Mouse (Mus musculus): ENCODE data around the gene Rab5if. TPM values are rescaled to one million over a fixed set of nuclear protein-coding genes. Genes with fewer than 3 reads are reported as not detected.

Gene Rab5if
- polyA plus RNA-seq, 1 experiment from 2014 or later, result 194 TPM

GRCm38 (mm10) chr2:156892240-156892639 lies 29.3 kb downstream of the Rab5if start:
- ATAC-seq (ENCODE audit: insufficient number of reproducible peaks, insufficient read depth, low FRiP score, low read depth), result no peak
- Histone ChIP-seq H3K9me3 (ENCODE audit: control insufficient read depth, low read length) (no peaks in the 10 kb centered on the region), H3K4me1 (ENCODE audit: control insufficient read depth in 2 of 2, insufficient read depth in 2 of 2, low read length in 2 of 2) (no peaks in the 10 kb centered on the region), H3K4me2 (ENCODE audit: low read length) (no peak overlapping the region), H3K4me3 (ENCODE audit: control insufficient read depth in 1 of 2, insufficient read depth in 1 of 2, low read depth in 1 of 2, low read length in 2 of 2) (no peak overlapping the region), H3K9ac (ENCODE audit: low read length) (no peak overlapping the region), H3K27me3 (ENCODE audit: control insufficient read depth, insufficient read depth, low read length) (no peaks in the 10 kb centered on the region), H3K27ac (replicated peaks in 1 of 2; ENCODE audit: control insufficient read depth in 1 of 2, insufficient read depth in 1 of 2, low read depth in 2 of 2, low read length in 2 of 2) (no peak overlapping the region), H3K36me3 (ENCODE audit: control insufficient read depth, insufficient read depth, low read length) (no peaks in the 10 kb centered on the region)
- WGBS, result 68% methylated on average over 3 of the region's 3 CpGs

GRCm38 (mm10) chr2:156892821-156893220 lies 29.9 kb downstream of the Rab5if start:
- no peaks in the 10 kb centered on the region for H3K27me3 ChIP-seq (ENCODE audit: control insufficient read depth, insufficient read depth, low read length)
- no peaks in the 10 kb centered on the region for H3K4me1 ChIP-seq (ENCODE audit: control insufficient read depth in 2 of 2, insufficient read depth in 2 of 2, low read length in 2 of 2)
- H3K9ac ChIP-seq (ENCODE audit: low read length), result no peak overlapping the region
- no peaks in the 10 kb centered on the region for H3K9me3 ChIP-seq (ENCODE audit: control insufficient read depth, low read length)
- H3K4me2 ChIP-seq (ENCODE audit: low read length), result no peak overlapping the region
- WGBS, result 62% methylated on average over 6 of the region's 6 CpGs
- H3K27ac ChIP-seq (replicated peaks in 1 of 2; ENCODE audit: control insufficient read depth in 1 of 2, insufficient read depth in 1 of 2, low read depth in 2 of 2, low read length in 2 of 2), result no peak overlapping the region
- no peak overlapping the region for H3K4me3 ChIP-seq (ENCODE audit: control insufficient read depth in 1 of 2, insufficient read depth in 1 of 2, low read depth in 1 of 2, low read length in 2 of 2)
- ATAC-seq (ENCODE audit: insufficient number of reproducible peaks, insufficient read depth, low FRiP score, low read depth), result no peak
- no peaks in the 10 kb centered on the region for H3K36me3 ChIP-seq (ENCODE audit: control insufficient read depth, insufficient read depth, low read length)

- H3K9me3 ChIP-seq (ENCODE audit: control insufficient read depth, low read length), result no peaks in the 10 kb centered on the region
- H3K36me3 ChIP-seq (ENCODE audit: control insufficient read depth, insufficient read depth, low read length), result no peaks in the 10 kb centered on the region
- WGBS, result 71% methylated on average over 15 of the region's 15 CpGs
- no peak overlapping the region for H3K9ac ChIP-seq (ENCODE audit: low read length)
- no peak overlapping the region for H3K4me2 ChIP-seq (ENCODE audit: low read length)
- ATAC-seq (ENCODE audit: insufficient number of reproducible peaks, insufficient read depth, low FRiP score, low read depth), result no peak
- peaks cover 5 to 6% of the 10 kb centered on the region in 2 experiments; a peak in 1 of 4 replicates for H3K4me1 ChIP-seq (ENCODE audit: control insufficient read depth in 2 of 2, insufficient read depth in 2 of 2, low read length in 2 of 2)
- no peak overlapping the region for H3K27ac ChIP-seq (replicated peaks in 1 of 2; ENCODE audit: control insufficient read depth in 1 of 2, insufficient read depth in 1 of 2, low read depth in 2 of 2, low read length in 2 of 2)
- H3K27me3 ChIP-seq (ENCODE audit: control insufficient read depth, insufficient read depth, low read length), result no peaks in the 10 kb centered on the region
- H3K4me3 ChIP-seq (ENCODE audit: control insufficient read depth in 1 of 2, insufficient read depth in 1 of 2, low read depth in 1 of 2, low read length in 2 of 2), result no peak overlapping the region
These were observed 31.8 kb downstream of the Rab5if start for GRCm38 (mm10) chr2:156894496-156895265.

GRCm38 (mm10) chr2:156896384-156896914 lies 33.5 kb downstream of the Rab5if start:
- ATAC-seq (ENCODE audit: insufficient number of reproducible peaks, insufficient read depth, low FRiP score, low read depth), result no peak
- no peaks in the 10 kb centered on the region for H3K27me3 ChIP-seq (ENCODE audit: control insufficient read depth, insufficient read depth, low read length)
- H3K9me3 ChIP-seq (ENCODE audit: control insufficient read depth, low read length), result no peaks in the 10 kb centered on the region
- no peak overlapping the region for H3K4me3 ChIP-seq (ENCODE audit: control insufficient read depth in 1 of 2, insufficient read depth in 1 of 2, low read depth in 1 of 2, low read length in 2 of 2)
- H3K4me1 ChIP-seq (ENCODE audit: control insufficient read depth in 2 of 2, insufficient read depth in 2 of 2, low read length in 2 of 2), result peaks cover 5 to 6% of the 10 kb centered on the region in 2 experiments; a peak in 1 of 4 replicates
- no peaks in the 10 kb centered on the region for H3K36me3 ChIP-seq (ENCODE audit: control insufficient read depth, insufficient read depth, low read length)
- no peak overlapping the region for H3K27ac ChIP-seq (replicated peaks in 1 of 2; ENCODE audit: control insufficient read depth in 1 of 2, insufficient read depth in 1 of 2, low read depth in 2 of 2, low read length in 2 of 2)
- no peak overlapping the region for H3K9ac ChIP-seq (ENCODE audit: low read length)
- 59% methylated on average over 9 of the region's 9 CpGs for WGBS
- H3K4me2 ChIP-seq (ENCODE audit: low read length), result no peak overlapping the region

- Histone ChIP-seq H3K4me3 (ENCODE audit: control insufficient read depth in 1 of 2, insufficient read depth in 1 of 2, low read depth in 1 of 2, low read length in 2 of 2) (no peak overlapping the region), H3K9me3 (ENCODE audit: control insufficient read depth, low read length) (no peaks in the 10 kb centered on the region), H3K27ac (replicated peaks in 1 of 2; ENCODE audit: control insufficient read depth in 1 of 2, insufficient read depth in 1 of 2, low read depth in 2 of 2, low read length in 2 of 2) (no peak overlapping the region), H3K4me2 (ENCODE audit: low read length) (no peak overlapping the region), H3K4me1 (ENCODE audit: control insufficient read depth in 2 of 2, insufficient read depth in 2 of 2, low read length in 2 of 2) (peaks cover 5 to 6% of the 10 kb centered on the region in 2 experiments; a peak in 1 of 4 replicates), H3K9ac (ENCODE audit: low read length) (no peak overlapping the region), H3K27me3 (ENCODE audit: control insufficient read depth, insufficient read depth, low read length) (no peaks in the 10 kb centered on the region), H3K36me3 (ENCODE audit: control insufficient read depth, insufficient read depth, low read length) (no peaks in the 10 kb centered on the region)
- no peak for ATAC-seq (ENCODE audit: insufficient number of reproducible peaks, insufficient read depth, low FRiP score, low read depth)
- WGBS, result 81% methylated on average over 9 of the region's 9 CpGs
These were observed 34.1 kb downstream of the Rab5if start for GRCm38 (mm10) chr2:156897034-156897433.

GRCm38 (mm10) chr2:156898374-156898773 lies 35.4 kb downstream of the Rab5if start:
- no peak for ATAC-seq (ENCODE audit: insufficient number of reproducible peaks, insufficient read depth, low FRiP score, low read depth)
- H3K4me1 ChIP-seq (ENCODE audit: control insufficient read depth in 2 of 2, insufficient read depth in 2 of 2, low read length in 2 of 2), result peaks cover 5 to 6% of the 10 kb centered on the region in 2 experiments; a peak in 1 of 4 replicates
- H3K27me3 ChIP-seq (ENCODE audit: control insufficient read depth, insufficient read depth, low read length), result no peaks in the 10 kb centered on the region
- H3K4me3 ChIP-seq (ENCODE audit: control insufficient read depth in 1 of 2, insufficient read depth in 1 of 2, low read depth in 1 of 2, low read length in 2 of 2), result no peak overlapping the region
- WGBS, result 40% methylated on average over 4 of the region's 4 CpGs
- H3K4me2 ChIP-seq (ENCODE audit: low read length), result no peak overlapping the region
- no peak overlapping the region for H3K27ac ChIP-seq (replicated peaks in 1 of 2; ENCODE audit: control insufficient read depth in 1 of 2, insufficient read depth in 1 of 2, low read depth in 2 of 2, low read length in 2 of 2)
- H3K36me3 ChIP-seq (ENCODE audit: control insufficient read depth, insufficient read depth, low read length), result no peaks in the 10 kb centered on the region
- no peak overlapping the region for H3K9ac ChIP-seq (ENCODE audit: low read length)
- no peaks in the 10 kb centered on the region for H3K9me3 ChIP-seq (ENCODE audit: control insufficient read depth, low read length)

GRCm38 (mm10) chr2:156899184-156899583 lies 36.3 kb downstream of the Rab5if start:
- Histone ChIP-seq H3K36me3 (ENCODE audit: control insufficient read depth, insufficient read depth, low read length) (no peaks in the 10 kb centered on the region), H3K9me3 (ENCODE audit: control insufficient read depth, low read length) (no peaks in the 10 kb centered on the region), H3K27me3 (ENCODE audit: control insufficient read depth, insufficient read depth, low read length) (no peaks in the 10 kb centered on the region), H3K9ac (ENCODE audit: low read length) (no peak overlapping the region), H3K4me1 (ENCODE audit: control insufficient read depth in 2 of 2, insufficient read depth in 2 of 2, low read length in 2 of 2) (peaks cover 5 to 6% of the 10 kb centered on the region in 2 experiments; a peak in 1 of 4 replicates), H3K4me2 (ENCODE audit: low read length) (no peak overlapping the region), H3K4me3 (ENCODE audit: control insufficient read depth in 1 of 2, insufficient read depth in 1 of 2, low read depth in 1 of 2, low read length in 2 of 2) (no peak overlapping the region), H3K27ac (replicated peaks in 1 of 2; ENCODE audit: control insufficient read depth in 1 of 2, insufficient read depth in 1 of 2, low read depth in 2 of 2, low read length in 2 of 2) (no peak overlapping the region)
- 38% methylated on average over 4 of the region's 4 CpGs for WGBS
- ATAC-seq (ENCODE audit: insufficient number of reproducible peaks, insufficient read depth, low FRiP score, low read depth), result no peak
